Mouse (Mus musculus) R1 (cell line): Measurements from ENCODE around the gene Pgghg.
A peak's percentile ranks its signal among the peaks of the same experiment; 100 is the strongest.

Source experiments
- DNase-seq: peaks from one replicate; pipeline ENCODE4 v3.0.0-alpha.2; 2018; ENCODE audit warnings: low read depth, low spot score

Pgghg gene

GRCm38 (mm10) chr7:140990185-140990584, 49.0 kb downstream of the Pgghg start:
- no peak for DNase-seq

DNA sequence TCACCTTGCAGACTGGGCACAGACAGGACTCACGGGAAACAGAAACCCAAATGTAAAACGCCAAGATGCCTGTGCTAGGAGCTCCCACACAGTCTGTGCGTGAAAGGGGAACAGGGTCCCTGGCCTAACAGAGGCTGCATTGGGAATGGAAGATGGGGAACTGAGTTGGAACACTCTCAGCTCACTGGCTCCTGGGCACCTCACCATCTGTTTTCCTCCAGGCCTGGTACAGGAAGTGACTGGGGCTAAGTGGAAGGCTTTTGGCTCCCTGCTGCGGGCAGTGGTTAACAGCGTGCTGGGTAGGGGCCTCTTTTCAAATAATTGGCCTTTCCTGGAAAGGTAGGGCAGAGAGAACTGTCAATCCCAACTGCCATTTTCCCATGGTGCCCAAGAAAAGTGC, 49.4 kb downstream of the Pgghg start:
- no peak for DNase-seq

DNA sequence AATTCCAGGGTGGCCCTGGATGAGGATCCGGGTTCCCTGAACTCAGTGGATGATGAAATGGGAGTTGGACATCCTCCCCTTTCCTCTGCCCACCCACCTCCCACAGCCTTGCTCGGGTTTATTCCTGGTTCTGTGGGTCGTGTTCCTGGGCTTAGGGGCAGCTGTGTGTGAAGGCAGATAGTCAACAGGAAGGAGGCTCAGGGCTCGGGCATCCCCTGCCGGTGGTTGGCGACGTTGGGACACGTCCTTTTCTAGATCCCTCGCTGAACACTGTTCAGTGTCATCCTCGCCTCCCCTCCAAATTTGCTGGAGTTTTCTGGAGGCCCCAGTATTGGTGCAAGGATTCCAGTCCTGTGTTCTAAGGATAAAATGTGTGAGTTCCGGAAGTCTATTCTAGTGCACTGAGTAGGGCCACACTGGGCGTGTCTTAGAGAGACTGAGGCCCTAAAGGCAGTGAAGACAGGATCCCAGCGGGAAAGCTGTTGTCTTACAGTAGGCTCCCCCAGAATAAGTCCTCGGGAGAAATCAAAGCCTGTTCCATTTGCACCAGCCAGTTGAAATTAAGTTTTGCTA, 50.0 kb downstream of the Pgghg start:
- peak; percentile 56 for DNase-seq
